Mouse (Mus musculus): ENCODE results near the gene Sh2b3.

DNA sequence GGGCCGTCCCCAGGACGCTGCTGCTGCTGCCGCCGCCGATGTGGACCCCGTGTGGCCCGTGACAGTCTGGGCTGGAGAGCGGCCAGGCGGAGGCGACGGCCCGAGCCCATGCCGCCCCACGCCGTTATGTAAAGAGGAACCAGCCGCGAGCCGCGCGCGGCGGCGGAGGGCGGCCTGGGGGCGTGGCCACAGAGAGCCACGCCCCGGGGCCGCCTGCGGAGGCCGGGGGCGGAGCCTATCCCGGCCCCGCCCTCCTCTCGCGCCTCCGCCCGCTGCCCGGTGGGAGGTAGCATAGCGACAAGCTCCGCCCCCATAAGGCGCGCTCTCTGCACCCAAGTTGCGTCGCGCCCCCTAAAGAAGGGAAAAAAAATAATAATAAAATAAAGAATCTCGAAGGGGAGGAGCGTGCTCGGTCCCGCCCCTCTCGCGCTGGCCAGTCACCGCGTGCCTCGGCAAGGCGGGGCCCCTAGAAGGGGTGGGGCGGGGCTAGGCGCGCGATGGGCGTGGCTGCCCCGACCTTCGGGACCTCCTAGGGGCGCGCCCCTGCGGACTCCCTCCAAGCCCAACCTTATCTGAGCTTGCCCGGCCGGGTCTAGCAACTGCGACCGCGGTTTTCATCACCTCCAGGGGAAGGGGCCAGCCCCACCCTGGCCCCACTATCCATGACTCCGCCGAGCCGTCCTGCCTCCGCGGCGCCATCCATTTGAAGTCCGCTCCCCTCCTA lies 592 bp downstream of the Sh2b3 start:
- TF ChIP-seq CTCF (IDR thresholded peaks at IDR 0.05; ENCODE audit: low read depth) (peak; percentile 30; the same call in 1 of the 2 replicates), EP300 (optimal IDR thresholded peaks at IDR 0.05) (no peak)
